Mouse (Mus musculus) layer of hippocampus, adult 11-12 months (tissue): ENCODE data around the gene Olfr1505.

Experiments used
- DNase-seq: peaks from one replicate; pipeline ENCODE4 v3.0.0; 2022; ENCODE audit warnings: low spot score

The Olfr1505 gene

GRCm38 (mm10) chr19:13913230-13913629 lies at the start of gene Olfr1505:
TSS of gene Olfr1505 (plus strand) at chr19:13913530.
- DNase-seq = no peak

DNA sequence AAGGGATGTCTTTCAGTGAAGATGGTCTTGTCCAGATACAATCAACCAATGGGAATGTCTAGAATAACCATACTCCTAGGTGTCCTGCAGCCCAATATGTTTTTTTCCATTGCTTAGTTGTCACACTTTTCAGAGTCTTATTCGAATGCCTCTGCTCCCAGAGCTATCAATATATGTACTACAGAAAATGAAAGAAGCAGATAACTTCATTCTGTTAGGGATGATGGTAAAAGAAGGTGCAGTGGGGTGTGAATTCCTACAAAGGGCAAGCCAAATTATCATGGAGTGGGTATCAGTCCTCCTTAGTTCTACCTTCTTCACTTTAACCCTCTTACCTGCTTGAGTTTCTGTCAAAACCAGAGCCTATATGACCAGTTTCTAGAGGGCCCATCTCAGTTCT lies 15.5 kb upstream of the Olfr1505 start, which contains the start of gene Olfr1504:
Gene Olfr1504 (minus strand): TSS at position 101 of the 400 bp plus-strand sequence.
- no peak for DNase-seq
